Mouse (Mus musculus) layer of hippocampus, adult 11-12 months (tissue): ENCODE measurements around the gene Adgrv1.
"Not testable (repeated sequence)": the region's sequence is repeated elsewhere in the genome, so short reads cannot be mapped to it uniquely, and the experiment has no call there.

Experiments used
- DNase-seq: peaks from one replicate; pipeline ENCODE4 v3.0.0; 2022; ENCODE audit warnings: low spot score

Adgrv1 gene

DNA sequence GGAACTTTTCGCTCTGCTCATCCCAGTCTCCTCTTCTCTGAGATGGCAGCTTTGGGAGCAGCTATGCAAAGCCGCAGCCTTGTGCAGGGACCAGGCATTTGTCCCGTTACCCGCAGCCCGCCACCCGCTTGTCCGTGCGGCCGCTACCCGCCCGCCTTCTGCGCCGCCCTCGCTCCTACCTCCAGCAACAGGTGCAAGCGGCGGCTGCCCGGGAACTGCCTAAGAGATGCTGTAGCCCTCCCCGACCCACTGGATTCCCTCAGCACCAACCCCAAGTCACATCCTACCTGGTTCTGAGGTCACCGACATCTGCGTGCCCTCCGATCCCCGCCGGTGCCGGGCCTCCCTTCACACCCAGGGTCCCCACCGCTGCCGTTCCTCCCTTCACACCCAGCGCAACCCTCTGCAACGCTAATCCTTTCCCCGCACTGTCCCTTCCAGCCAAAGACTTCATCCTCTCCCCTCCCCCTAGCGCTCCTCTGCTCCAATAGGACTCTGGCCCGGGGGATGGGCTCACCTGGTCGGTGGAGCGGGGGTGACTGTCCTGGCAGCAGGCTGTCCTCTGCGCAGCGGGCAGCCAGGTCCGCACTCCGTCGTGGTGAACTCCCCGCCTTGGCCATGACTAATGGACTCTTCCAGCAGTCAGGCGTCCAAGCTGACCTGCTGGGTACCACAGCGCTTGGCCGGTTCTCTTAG, at the start of gene Adgrv1:
Gene Adgrv1, minus strand, starts transcription at position 435 of the 696 bp plus-strand sequence.
- DNase-seq: peak; percentile 42

DNA sequence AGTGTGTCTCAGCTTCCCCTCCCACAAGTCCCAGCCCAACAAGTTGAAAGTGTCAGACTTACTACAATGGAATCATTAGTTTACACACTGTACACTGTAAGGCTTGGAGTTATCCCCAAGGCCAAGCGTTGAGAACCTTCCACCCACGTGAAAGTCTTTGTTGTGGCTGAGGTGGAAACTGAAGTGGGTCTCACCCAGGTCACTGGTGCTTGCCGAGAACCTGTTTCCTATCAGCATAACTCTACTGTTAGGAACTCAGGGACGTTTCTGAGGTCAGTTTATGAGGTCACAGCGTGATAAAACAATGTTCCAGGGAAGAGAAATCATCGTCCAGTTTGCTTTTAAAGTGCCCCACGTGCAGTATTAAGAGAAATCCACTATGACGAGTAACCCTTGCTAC, 42.4 kb upstream of the Adgrv1 start:
- no peak for DNase-seq

DNA sequence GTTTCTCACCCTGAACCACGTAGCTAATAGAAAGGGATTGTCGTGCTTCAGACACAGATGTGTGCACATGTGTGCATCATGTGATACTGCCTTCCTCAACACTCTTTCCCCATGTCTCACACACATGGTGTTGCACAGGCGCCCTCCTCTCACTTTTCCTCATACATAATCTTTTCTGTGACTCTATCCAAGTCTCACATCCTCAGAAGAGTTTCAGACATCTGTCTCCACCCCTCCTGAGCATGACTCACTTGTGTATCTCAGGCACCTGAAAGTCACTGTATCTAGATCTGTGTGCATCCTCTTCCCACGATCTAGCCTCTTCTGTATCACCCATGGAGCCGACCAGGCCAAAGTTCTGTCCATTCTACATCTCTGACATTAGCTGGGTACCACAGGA, 34.8 kb upstream of the Adgrv1 start:
- no peak for DNase-seq

DNA sequence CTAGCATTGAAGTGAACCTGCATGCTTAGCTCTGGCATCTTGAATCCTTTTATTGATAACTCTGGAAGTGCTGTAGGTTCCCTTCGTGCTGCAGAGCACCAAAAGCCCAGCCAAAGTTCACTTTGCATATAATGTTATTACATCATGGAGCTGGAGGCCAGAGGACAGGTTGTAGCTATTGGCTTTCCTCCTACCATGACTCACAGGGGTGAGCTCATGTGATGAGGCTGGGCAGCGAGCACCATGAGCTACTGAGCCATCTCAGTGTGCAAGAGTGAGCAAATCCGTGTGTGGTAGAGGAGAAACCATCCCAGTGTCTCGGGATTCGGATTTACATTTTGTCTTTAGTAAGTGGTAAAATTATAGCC, 31.4 kb upstream of the Adgrv1 start:
- DNase-seq: no peak

DNA sequence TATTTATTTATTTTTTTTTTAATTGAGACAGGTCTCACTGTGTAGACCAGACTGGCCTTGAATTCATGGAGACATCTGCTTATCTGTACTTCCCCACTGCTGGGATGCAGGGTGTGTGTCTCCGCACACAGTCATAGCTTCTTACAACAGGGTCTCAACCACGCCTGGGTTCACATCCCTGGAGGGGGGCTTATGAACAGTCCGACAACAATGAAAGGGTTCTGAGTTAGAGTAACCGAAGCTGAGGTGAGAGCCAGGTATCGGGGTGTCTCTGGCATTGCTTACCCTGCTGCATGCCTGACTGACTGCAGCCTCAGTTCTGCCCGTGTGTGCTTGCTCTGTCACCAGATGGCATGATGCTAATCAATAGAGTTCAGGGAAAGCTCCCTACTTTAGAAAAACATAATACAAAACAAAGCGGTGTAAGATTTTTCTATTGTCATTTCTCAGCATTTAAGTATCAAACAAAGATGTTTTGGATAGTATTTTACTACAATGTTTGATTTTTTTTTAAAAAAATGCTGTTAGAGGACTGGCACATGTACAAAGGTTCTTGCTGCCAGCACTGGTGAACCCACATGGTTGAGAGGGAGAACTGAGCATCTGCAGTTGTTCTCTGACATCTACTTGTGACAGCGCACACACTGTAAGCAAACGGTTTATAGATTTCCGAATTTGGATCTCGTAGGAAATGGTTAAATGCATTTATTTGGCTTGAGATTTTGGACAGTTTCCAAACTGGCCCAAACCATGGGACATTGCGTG, 30.8 kb upstream of the Adgrv1 start:
- no peak for DNase-seq

DNA sequence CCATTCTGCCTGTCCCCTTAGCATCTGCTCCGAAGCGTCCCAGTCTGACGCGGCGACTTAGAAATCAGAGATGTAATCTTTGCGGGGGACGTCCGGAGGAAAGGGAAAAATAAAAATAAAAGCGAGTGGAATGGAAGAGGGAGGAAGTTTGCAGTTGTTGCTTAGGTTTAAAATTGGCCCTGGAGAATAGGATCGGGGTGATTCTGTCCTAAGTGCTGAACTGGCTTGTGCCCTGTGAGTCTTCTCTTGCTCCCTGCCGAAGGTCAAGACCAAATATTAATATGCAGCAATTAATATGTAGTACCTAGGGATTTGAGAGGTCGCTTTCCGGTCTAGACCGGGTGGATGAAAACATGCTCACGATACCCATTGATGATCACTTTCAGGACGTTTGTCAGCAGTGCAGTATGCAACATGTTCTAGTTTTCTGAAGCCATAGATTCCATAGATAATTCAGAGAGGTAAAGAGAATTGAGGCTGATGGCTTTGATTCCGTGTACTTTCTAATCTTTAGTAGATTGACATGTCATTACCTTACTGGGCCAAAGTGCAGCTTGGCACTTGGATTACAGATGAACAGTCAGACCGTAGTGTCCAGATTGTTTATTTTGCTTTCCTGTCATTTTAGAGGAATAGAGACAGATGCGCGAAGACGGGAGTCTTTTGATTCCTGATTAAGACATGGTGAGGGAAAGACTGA, 25.2 kb upstream of the Adgrv1 start:
- peak; percentile 11 for DNase-seq

DNA sequence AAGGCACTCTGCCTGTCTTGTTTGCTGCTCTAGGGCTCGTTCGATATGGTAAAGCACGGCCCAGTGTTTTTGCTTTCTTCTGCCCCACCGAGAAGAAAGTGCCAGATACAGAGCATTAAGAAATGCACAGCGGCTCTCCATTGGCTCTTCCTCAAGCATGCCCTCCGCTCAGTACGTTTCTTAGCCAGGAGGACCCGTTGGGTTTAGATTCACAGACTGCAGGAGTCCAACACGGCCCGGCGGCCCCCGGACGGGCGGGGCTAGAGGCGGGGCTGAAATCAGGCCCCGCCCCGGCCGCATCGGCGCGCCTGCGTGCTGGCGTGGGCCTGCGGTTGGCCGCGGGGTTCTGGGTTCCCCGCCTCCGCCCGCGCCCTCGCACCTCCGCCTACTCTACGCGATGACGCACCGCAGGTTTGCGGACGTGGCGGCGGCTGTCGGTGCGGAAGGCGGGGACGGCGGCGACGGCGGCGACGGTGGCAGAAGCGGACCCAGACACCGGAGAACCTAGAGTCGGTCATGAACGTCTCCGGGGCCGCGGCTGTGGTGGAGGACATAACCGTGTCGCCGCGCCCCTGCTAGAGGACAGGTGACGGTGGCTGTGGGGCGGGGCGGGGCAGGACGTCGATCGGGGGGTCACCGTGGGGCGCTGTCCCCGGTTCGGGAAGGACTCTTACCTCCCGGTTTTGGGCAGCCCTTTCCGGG, 24.5 kb upstream of the Adgrv1 start, which contains the start of gene Lysmd3:
Gene Lysmd3, plus strand, starts transcription at position 313 of the 702 bp plus-strand sequence.
- peak; percentile 91 for DNase-seq

DNA sequence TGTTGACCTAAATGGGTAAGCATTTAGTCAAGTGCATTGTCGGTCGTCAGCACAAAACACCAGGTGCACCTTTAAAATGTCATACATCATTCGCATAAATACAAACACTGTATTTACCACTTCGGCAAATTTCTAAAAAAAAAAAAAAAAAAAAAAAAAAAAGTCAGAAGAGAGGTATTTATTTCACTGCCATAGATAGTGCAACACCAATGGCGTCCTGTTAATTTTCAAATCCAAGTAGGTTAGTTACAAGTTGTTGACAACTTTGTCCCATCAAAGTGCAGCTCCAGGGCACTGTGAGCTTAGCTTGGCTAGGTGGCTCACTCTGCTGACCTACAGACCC, 24.0 kb upstream of the Adgrv1 start:
- DNase-seq: no peak

DNA sequence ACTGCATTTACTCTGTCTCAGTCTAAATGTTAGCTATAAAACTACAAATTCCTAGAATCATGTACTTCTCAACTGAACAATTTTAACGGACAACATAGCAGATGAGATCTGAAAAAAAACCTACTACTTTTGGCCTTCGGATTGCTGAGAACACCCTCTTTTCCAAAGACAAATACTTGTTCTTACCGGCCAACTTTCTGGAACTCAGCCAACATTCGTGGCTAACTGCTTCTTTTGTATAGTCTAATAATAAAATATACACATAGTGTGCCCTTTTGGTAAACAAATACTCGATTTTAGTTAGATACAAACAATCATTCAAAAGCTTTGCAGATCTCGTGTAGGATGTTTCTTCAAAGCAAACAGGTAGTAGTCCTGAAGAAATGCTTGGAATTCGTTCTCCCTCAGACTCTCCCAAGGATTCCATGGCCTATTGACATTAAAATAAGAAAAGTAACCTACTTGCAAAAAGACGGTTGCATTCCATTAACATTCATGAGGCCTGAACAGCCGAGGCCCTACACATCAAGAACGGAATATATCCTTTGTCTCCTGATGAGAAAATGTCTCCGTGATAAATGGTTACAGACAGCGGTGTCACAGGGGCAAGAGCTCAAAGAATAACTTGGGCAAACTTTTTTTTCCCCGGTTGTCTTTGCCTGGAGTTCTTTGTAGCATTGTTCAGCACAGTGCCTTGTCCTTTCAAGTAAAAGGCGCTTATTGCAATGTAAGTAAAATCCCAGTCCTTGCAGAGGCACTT, 23.3 kb upstream of the Adgrv1 start:
- no peak for DNase-seq

DNA sequence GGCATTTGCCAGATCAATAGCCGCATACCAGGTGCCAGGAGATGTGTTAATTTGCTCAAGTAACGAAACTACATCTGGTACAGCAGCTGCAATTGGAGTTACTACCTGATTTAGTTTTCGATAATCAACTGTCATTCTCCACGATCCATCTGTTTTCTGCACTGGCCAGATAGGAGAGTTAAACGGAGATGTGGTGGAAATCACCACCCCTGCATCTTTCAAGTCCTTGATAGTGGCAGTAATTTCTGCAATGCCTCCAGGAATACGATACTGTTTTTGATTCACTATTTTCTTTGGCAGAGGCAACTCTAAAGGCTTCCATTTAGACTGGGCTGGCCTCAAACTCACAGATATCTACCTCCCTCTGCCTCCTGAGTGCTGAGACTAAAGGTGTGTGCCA, 17.4 kb upstream of the Adgrv1 start:
- DNase-seq: not testable (repeated sequence)

DNA sequence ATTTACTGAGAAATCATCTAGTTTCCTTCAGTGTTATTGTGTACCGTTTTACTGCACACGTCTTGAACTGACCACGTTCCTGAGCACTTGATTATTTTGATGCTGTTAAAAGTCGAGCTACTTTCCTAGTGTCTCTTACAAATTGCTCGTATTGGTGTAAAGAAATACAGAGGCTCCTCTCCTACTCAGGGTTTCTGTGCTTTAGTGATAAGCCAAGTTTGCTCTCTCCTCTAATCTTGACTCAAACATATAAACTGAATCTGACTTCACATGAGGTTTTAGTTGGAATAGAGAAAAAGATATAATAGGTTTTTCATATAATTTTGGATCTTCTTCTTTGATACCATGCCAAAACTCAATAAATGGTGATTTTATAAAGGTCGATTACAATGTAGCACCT, 13.4 kb upstream of the Adgrv1 start:
- DNase-seq: no peak

DNA sequence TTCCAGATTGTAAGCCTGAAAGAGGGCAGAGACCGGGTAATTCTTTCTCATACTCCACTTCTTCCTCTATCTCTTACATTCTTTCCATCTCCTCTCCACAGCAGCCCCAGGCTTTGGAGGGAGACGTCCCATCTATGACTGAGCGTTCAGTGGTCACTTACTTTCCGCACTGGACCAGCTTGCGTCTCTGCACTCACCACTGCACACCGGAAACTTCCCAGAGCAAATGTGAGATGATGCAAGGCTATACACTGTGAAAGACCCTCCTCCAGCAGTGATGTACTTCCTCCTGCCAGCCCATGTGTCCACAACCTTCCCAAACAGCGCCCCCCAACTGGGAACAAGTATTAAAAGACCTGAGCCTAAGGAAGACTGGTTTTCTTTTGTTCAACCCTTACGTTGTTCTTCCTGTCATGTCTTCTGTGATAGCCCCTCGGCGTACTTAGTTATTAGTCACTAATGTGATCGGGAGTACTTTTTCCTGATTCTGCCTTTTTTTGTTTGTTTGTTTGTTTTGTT, 11.2 kb upstream of the Adgrv1 start:
- DNase-seq: no peak

DNA sequence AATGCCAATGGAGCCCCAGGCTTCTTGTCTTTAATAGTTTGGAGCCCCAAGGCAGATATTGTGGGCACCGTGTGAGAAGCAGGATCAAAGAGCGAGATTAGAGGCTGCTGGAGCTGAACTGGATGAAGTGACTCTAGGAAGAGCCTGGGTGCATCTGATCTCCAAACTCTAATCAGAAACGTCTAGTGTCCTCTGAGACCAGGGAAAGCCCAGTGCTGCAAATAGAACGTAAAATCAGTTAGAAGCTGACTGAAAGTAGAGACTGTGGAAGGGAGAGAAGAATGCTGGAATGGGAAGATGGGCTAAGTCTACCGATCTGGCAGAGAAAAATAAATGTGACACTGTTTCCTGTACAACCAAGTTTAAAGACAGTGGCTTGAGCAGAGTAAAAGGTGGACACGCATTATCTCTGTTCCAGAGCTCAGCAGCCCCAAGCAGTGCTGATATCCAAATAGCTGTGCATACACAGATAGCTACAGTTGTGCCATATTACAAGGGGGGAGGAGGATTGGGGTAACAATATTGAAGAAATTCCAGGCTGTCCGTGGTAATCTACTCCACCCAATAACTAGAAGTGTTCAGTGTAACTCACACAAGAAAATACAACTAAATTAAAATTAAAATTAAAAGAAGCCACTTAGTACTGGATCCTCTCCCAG, 9.7 kb upstream of the Adgrv1 start:
- DNase-seq: no peak

DNA sequence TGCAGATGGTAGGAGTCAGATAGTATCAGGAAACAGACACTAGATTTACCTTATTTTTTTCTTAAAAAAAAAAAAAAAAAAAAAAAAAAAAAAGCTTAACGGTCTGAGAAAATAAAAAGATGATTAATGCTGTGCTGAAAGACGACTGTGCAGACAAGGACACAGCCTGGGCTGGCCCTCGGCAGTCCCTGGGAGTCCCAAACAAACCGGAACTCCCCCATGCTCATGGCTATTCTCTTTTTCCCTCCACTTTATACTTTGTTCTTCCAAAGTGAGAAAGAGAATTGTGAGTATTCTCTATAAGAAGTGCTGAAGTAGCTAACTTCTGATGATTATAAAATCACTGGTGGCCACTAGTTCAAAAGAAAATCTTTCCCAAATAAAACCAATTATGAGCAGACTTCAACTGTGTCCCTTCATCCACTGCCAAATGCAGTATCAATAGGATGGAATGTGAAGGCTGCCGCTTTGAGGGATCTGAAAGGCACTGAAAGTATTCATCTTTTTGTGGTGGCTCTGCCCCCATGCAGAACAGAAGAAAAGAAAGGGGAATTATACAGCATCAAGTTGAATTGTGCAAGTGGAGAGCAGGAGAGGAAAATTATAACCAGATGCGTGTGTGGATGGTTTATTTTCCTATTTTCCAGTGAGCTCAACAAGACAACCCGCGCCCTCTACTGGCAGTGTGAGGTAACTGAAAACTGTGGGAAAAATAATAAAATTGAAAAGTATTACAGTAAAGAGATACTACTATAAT, 8.5 kb upstream of the Adgrv1 start:
- DNase-seq: peak; percentile 44

DNA sequence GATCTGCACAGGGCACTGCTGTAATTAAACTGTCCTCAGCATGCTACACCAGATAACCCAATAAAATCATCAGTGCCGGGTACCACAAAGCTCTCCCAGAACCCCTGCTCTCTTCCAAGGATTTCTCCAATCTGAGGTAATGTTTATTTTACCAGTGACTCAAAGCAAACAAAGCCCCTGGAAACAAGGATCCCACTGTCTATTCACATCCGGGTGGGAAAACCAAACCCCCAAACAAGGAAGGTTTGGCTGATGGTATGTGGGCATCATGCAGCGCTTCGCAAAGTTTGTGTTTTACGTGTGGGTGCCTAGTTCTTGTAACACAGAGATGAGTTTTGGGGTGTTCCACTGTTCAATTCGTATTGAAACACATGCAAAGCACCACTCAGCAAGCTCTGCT, 7.9 kb upstream of the Adgrv1 start:
- no peak for DNase-seq

DNA sequence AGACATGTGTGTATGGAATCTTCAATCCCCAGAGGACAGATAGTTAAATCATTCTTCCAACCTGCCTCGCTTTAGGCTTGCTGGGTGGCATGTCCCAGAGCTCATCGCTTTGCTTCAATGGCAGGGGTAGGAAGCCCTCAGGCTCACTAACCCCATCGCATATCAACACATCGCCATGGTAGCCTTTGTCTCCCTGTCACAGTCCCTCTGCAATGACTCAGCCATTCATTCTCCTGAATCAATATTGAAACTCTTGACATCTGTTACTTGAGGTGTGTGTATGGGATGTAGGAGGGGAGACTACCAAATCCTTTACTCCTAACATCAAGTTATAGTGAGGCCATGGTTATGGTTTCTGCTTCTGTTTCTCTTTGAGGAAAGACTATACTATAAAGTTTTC, 6.7 kb upstream of the Adgrv1 start:
- no peak for DNase-seq

DNA sequence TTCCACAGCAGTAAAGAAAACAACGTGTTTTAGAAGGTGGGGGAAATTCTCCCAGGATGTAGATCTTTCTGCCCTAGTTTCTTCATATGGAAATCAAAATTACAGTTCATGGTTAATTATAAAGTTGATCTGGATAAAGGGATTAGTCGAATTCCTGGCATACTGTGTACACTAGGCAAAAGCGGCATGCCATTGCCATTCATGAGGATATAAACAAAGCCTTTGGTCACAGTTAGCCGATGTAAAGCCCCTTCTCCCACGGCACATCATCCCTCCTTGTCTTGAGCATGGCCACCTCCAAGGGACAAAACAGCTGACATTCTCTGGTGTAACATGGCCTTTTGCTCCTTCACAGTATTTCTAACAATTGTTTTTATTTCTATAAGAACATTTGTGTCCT, 2.4 kb downstream of the Adgrv1 start:
- no peak for DNase-seq

DNA sequence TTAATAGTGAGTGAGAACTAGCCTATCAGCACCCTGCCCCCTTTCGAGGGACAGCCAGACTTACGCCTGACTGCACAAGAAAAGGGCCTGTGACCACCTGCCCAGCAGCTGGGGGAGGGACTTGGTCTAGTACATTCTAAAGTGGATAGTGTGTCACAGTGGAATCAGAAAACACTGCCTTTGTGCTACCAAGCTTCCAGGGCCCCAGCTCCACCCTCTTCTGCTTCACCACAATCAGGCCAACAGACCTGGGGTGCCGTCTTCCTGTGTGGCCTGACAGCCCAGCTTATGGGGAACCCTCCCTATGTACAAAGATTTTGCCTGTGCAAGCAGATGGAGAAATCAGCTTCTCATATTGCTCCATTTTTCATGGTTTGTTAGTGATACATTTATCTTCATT, 3.6 kb downstream of the Adgrv1 start:
- no peak for DNase-seq

DNA sequence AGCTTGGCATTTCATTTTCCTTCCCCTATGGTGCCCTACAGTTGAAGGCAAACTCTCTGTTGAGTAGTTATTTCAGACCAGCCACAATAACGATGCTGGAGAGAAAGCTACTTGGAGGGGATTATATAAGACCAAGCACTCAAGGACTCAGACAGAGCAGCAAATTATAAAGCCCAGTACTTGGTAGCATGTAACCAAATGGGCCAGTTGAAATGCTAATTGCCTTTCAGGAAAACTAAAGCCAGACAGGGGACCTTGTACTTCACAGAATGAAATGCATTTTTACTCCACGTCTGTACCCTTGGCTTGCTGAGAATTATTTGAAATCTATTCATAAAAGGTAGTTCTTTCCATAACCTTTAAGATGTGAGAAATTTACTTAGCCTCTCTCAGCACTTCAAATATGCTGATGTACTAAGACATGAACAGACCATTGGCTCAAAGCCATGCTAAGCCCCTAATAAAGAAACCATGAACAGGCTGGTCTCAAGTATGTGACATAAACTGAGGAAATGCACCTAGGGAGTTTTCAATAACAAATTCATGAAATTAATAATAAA, 4.2 kb downstream of the Adgrv1 start:
- DNase-seq: no peak

DNA sequence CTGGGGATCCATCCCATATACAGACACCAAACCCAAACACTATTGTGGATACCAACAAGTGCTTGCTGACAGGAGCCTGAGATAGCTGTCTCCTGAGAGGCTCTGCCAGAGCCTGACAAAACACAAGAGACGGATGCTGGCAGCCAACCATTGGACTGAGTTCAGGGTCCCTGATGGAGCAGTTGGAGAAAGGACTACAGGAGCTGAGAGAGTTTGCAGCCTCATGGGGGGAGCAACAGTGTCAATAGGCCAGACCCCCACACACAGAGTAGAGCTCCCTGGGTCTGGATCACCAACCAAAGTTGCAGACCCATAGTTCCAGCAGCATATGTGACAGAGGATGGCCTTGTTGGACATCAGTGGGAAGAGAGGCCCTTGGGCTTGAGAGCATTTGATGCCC, 5.1 kb downstream of the Adgrv1 start:
- DNase-seq: not testable (repeated sequence)
